Mouse (Mus musculus) hindbrain, embryonic 14.5 days (tissue): ENCODE data around the gene Kpna2. TPM values are rescaled to one million over a fixed set of nuclear protein-coding genes. Genes with fewer than 3 reads are reported as not detected.
A peak's percentile ranks its signal among the peaks of the same experiment; 100 is the strongest.
"Not testable (repeated sequence)": the region's sequence is repeated elsewhere in the genome, so short reads cannot be mapped to it uniquely, and the experiment has no call there.

ENCODE experiments used
- ATAC-seq: fragments of 200-750 bp; cut with Nextera tagmentation; 2 replicates; pipeline ENCODE4 v1.8.0; 2017; ENCODE audit warnings: moderate number of reproducible peaks, mild to moderate bottlenecking, moderate TSS enrichment, moderate library complexity; ENCODE audit not compliant: low FRiP score
- DNase-seq: peaks from one replicate; pipeline ENCODE4 v3.0.0-alpha.2; 2015; ENCODE audit warnings: low spot score
- H3K27ac ChIP-seq: fragments of 300-500 bp; sonication (generic); 2 replicates; pipeline ENCODE4 v1.5.1; 2014; ENCODE audit warnings: mild to moderate bottlenecking, moderate library complexity
- H3K27me3 ChIP-seq: fragments of 300-500 bp; sonication (generic); 2 replicates; pipeline ENCODE4 v1.6.1; 2014; ENCODE audit warnings: mild to moderate bottlenecking, low read length, mixed read lengths; ENCODE audit not compliant: control insufficient read depth, insufficient read depth
- H3K36me3 ChIP-seq: fragments of 300-500 bp; sonication (generic); replicated peaks from 2 replicates; pipeline ENCODE4 v1.6.1; 2014; ENCODE audit not compliant: control insufficient read depth, insufficient read depth
- H3K4me1 ChIP-seq: fragments of 300-500 bp; sonication (generic); replicated peaks from 2 replicates; pipeline ENCODE4 v1.6.1; 2014; ENCODE audit warnings: antibody characterized with exemption, low read length, mixed read lengths; ENCODE audit not compliant: control insufficient read depth, insufficient read depth
- H3K4me2 ChIP-seq: fragments of 300-500 bp; sonication (generic); replicated peaks from 2 replicates; pipeline ENCODE4 v1.6.1; 2014; ENCODE audit warnings: mild to moderate bottlenecking, moderate library complexity
- H3K4me3 ChIP-seq: fragments of 300-500 bp; sonication (generic); replicated peaks from 2 replicates; pipeline ENCODE4 v1.5.1; 2014; ENCODE audit warnings: mild to moderate bottlenecking, low read length
- H3K9ac ChIP-seq: fragments of 300-500 bp; sonication (generic); 2 replicates; pipeline ENCODE4 v1.6.1; 2014
- H3K9me3 ChIP-seq: fragments of 300-500 bp; sonication (generic); 2 replicates; pipeline ENCODE4 v1.6.1; 2016; ENCODE audit warnings: low read length; ENCODE audit not compliant: control insufficient read depth
- WGBS: fragments of 180-500 bp; shearing (Covaris S2); extraction: QIAGEN DNeasy Blood & Tissue Kit; methylation state at CpG from one replicate; pipeline ENCODE4 v1.1.7; 2014; 5-methylcytosine and 5-hydroxymethylcytosine counted together
- polyA plus RNA-seq: library from polyadenylated mRNA; unstranded; fragments of >200 nt; fragmentation: Nextera tagmentation; extraction: Ambion mirVana; gene quantifications from 2 replicates; pipeline ENCODE4 v1.2.1, GENCODE M21; 2014

Gene Kpna2
- polyA plus RNA-seq, 1 experiment from 2014 or later = 150 TPM

GRCm38 (mm10) chr11:106994246-106995085, 4.9 kb downstream of the Kpna2 start:
- Histone ChIP-seq H3K4me3 (no peak overlapping the region), H3K27me3 (no peaks in the 10 kb centered on the region), H3K36me3 (peaks cover 68% of the 10 kb centered on the region), H3K4me1 (peaks cover 8% of the 10 kb centered on the region; the same call in 1 of the 2 replicates), H3K9ac (no peak overlapping the region), H3K4me2 (no peak overlapping the region), H3K9me3 (no peaks in the 10 kb centered on the region), H3K27ac (no peak overlapping the region)
- ATAC-seq (no peak), DNase-seq (no peak)
- 85% methylated on average over 3 of the region's 3 CpGs for WGBS

- Histone ChIP-seq H3K27ac (no peak overlapping the region), H3K4me3 (no peak overlapping the region), H3K27me3 (no peaks in the 10 kb centered on the region), H3K9ac (no peak overlapping the region), H3K4me2 (no peak overlapping the region), H3K4me1 (no peaks in the 10 kb centered on the region), H3K36me3 (peaks cover 45% of the 10 kb centered on the region), H3K9me3 (no peaks in the 10 kb centered on the region)
- DNase-seq (no peak), ATAC-seq (no peak)
- WGBS = 94% methylated on average over 2 of the region's 2 CpGs
These were observed 12.0 kb downstream of the Kpna2 start for GRCm38 (mm10) chr11:106987384-106987783.

GRCm38 (mm10) chr11:106985979-106986604, 13.2 kb downstream of the Kpna2 start:
- H3K27ac ChIP-seq, H3K9ac ChIP-seq, H3K4me2 ChIP-seq, DNase-seq, ATAC-seq, H3K4me1 ChIP-seq, H3K4me3 ChIP-seq, H3K27me3 ChIP-seq, H3K9me3 ChIP-seq: not testable (repeated sequence)
- H3K36me3 ChIP-seq = peaks cover 34% of the 10 kb centered on the region
- WGBS = 85% methylated on average over 8 of the region's 9 CpGs

- H3K36me3 ChIP-seq = no peaks in the 10 kb centered on the region
- no peak overlapping the region for H3K9ac ChIP-seq
- no peaks in the 10 kb centered on the region for H3K4me1 ChIP-seq
- DNase-seq (no peak), ATAC-seq (no peak)
- H3K4me3 ChIP-seq = no peak overlapping the region
- no peak overlapping the region for H3K4me2 ChIP-seq
- H3K9me3 ChIP-seq = no peaks in the 10 kb centered on the region
- WGBS = 65% methylated on average over 5 of the region's 5 CpGs
- H3K27me3 ChIP-seq = no peaks in the 10 kb centered on the region
- no peak overlapping the region for H3K27ac ChIP-seq
These were observed 17.0 kb downstream of the Kpna2 start for GRCm38 (mm10) chr11:106982351-106982750.

GRCm38 (mm10) chr11:106981787-106982186, 17.6 kb downstream of the Kpna2 start:
- no peak overlapping the region for H3K27ac ChIP-seq
- no peaks in the 10 kb centered on the region for H3K27me3 ChIP-seq
- WGBS = 34% methylated on average over 1 of the region's 1 CpGs
- no peak overlapping the region for H3K4me2 ChIP-seq
- H3K9ac ChIP-seq = no peak overlapping the region
- ATAC-seq (no peak), DNase-seq (no peak)
- no peaks in the 10 kb centered on the region for H3K4me1 ChIP-seq
- H3K4me3 ChIP-seq = no peak overlapping the region
- H3K9me3 ChIP-seq = no peaks in the 10 kb centered on the region
- no peaks in the 10 kb centered on the region for H3K36me3 ChIP-seq

- Histone ChIP-seq H3K9ac (no peak overlapping the region), H3K4me2 (no peak overlapping the region), H3K36me3 (no peaks in the 10 kb centered on the region), H3K27ac (no peak overlapping the region), H3K4me1 (no peaks in the 10 kb centered on the region), H3K27me3 (no peaks in the 10 kb centered on the region), H3K9me3 (no peaks in the 10 kb centered on the region), H3K4me3 (no peak overlapping the region)
- no peak for ATAC-seq
- 22% methylated on average over 7 of the region's 7 CpGs for WGBS
- DNase-seq = peak; percentile 84
These were observed 18.9 kb downstream of the Kpna2 start for GRCm38 (mm10) chr11:106980455-106980854.

- DNase-seq = no peak
- Histone ChIP-seq H3K27me3 (no peaks in the 10 kb centered on the region), H3K36me3 (no peaks in the 10 kb centered on the region), H3K27ac (no peak overlapping the region), H3K4me3 (no peak overlapping the region), H3K9ac (no peak overlapping the region), H3K4me1 (no peaks in the 10 kb centered on the region), H3K4me2 (no peak overlapping the region), H3K9me3 (no peaks in the 10 kb centered on the region)
- WGBS = 86% methylated on average over 8 of the region's 8 CpGs
- ATAC-seq = no peak
These were observed 23.1 kb downstream of the Kpna2 start for GRCm38 (mm10) chr11:106976194-106976593.

- H3K4me3 ChIP-seq = no peak overlapping the region
- 81% methylated on average over 8 of the region's 8 CpGs for WGBS
- H3K4me1 ChIP-seq = no peaks in the 10 kb centered on the region
- H3K9me3 ChIP-seq = no peaks in the 10 kb centered on the region
- no peak overlapping the region for H3K4me2 ChIP-seq
- no peaks in the 10 kb centered on the region for H3K27me3 ChIP-seq
- no peak overlapping the region for H3K9ac ChIP-seq
- DNase-seq (no peak), ATAC-seq (no peak)
- H3K27ac ChIP-seq = no peak overlapping the region
- H3K36me3 ChIP-seq = no peaks in the 10 kb centered on the region
These were observed 23.7 kb downstream of the Kpna2 start for GRCm38 (mm10) chr11:106975419-106976177.

GRCm38 (mm10) chr11:106974440-106974839, 24.9 kb downstream of the Kpna2 start:
- Histone ChIP-seq H3K36me3 (no peaks in the 10 kb centered on the region), H3K4me1 (no peaks in the 10 kb centered on the region), H3K9ac (no peak overlapping the region), H3K27me3 (no peaks in the 10 kb centered on the region), H3K4me3 (no peak overlapping the region), H3K27ac (no peak overlapping the region), H3K4me2 (no peak overlapping the region), H3K9me3 (no peaks in the 10 kb centered on the region)
- DNase-seq = no peak
- no peak for ATAC-seq
- 80% methylated on average over 2 of the region's 2 CpGs for WGBS
